Mouse (Mus musculus) adrenal gland, adult (tissue): ENCODE results near the gene Commd7.

Experiments
- DNase-seq, 2 experiments: peaks; one replicate each; pipeline ENCODE4 v3.0.0; 2022 to 2023; ENCODE audit warnings: low spot score in 1 of 2; ENCODE audit not compliant: inconsistent age in 2 of 2

Commd7 gene

GRCm38 (mm10) chr2:153630950-153631349 is 1.6 kb downstream of the Commd7 start:
- no peak for DNase-seq

- no peak for DNase-seq
Measured at GRCm38 (mm10) chr2:153622449-153622848, 10.1 kb downstream of the Commd7 start.

GRCm38 (mm10) chr2:153618889-153619288 is 13.7 kb downstream of the Commd7 start:
- DNase-seq: no peak

GRCm38 (mm10) chr2:153618439-153618838 is 14.1 kb downstream of the Commd7 start:
- no peak for DNase-seq

GRCm38 (mm10) chr2:153616893-153617292 is 15.7 kb downstream of the Commd7 start:
- no peak for DNase-seq

GRCm38 (mm10) chr2:153612594-153613281 is 19.8 kb downstream of the Commd7 start:
- DNase-seq: peak in 1 of 2 experiments; percentile 52

GRCm38 (mm10) chr2:153611743-153612142 is 20.8 kb downstream of the Commd7 start:
- DNase-seq: no peak

GRCm38 (mm10) chr2:153611241-153611630 is 21.3 kb downstream of the Commd7 start:
- DNase-seq: no peak

GRCm38 (mm10) chr2:153610426-153611240 is 21.9 kb downstream of the Commd7 start:
- peak; percentile 36 to 83 for DNase-seq

GRCm38 (mm10) chr2:153609548-153609947 is 23.0 kb downstream of the Commd7 start:
- peak; percentile 92 to 98 for DNase-seq

- DNase-seq: peak; percentile 70 to 90
Measured at GRCm38 (mm10) chr2:153609058-153609457, 23.5 kb downstream of the Commd7 start.

GRCm38 (mm10) chr2:153607870-153608515 is 24.6 kb downstream of the Commd7 start:
- peak; percentile 60 to 89 for DNase-seq

- peak in 1 of 2 experiments; percentile 75 for DNase-seq
Measured at GRCm38 (mm10) chr2:153606421-153606820, 26.2 kb downstream of the Commd7 start.

- DNase-seq: peak in 1 of 2 experiments; percentile 77
Measured at GRCm38 (mm10) chr2:153603724-153604123, 28.9 kb downstream of the Commd7 start.

- peak; percentile 61 to 87 for DNase-seq
Measured at GRCm38 (mm10) chr2:153600667-153601648, 31.6 kb downstream of the Commd7 start.

GRCm38 (mm10) chr2:153600021-153600666 is 32.4 kb downstream of the Commd7 start:
- peak; percentile 65 to 81 for DNase-seq

- peak; percentile 63 to 87 for DNase-seq
Measured at GRCm38 (mm10) chr2:153597626-153598025, 35.0 kb downstream of the Commd7 start.

GRCm38 (mm10) chr2:153597014-153597413 is 35.6 kb downstream of the Commd7 start:
- DNase-seq: no peak

- DNase-seq: no peak
Measured at GRCm38 (mm10) chr2:153594998-153595397, 37.6 kb downstream of the Commd7 start.

GRCm38 (mm10) chr2:153593186-153593585 is 39.4 kb downstream of the Commd7 start:
- DNase-seq: no peak
